Mouse (Mus musculus): ENCODE data around the gene Acan.

Acan gene

GRCm38 (mm10) chr7:79139891-79140591 is 86.8 kb downstream of the Acan start:
- DNase-seq (ENCODE audit: low spot score) = no peak

- DNase-seq (ENCODE audit: low spot score) = peak; percentile 85
Observed at GRCm38 (mm10) chr7:79140897-79141296, 87.6 kb downstream of the Acan start.

GRCm38 (mm10) chr7:79147011-79147837 is 93.9 kb downstream of the Acan start:
- peak; percentile 44 for DNase-seq (ENCODE audit: low spot score)

GRCm38 (mm10) chr7:79147931-79148653 is 94.8 kb downstream of the Acan start:
- peak; percentile 54 for DNase-seq (ENCODE audit: low spot score)

GRCm38 (mm10) chr7:79148711-79149266 is 95.5 kb downstream of the Acan start, which contains the start of gene Mfge8:
Gene Mfge8 (minus strand): TSS chr7:79149060.
- DNase-seq (ENCODE audit: low spot score) = peak; percentile 91

GRCm38 (mm10) chr7:79149522-79149921 is 96.2 kb downstream of the Acan start:
- DNase-seq (ENCODE audit: low spot score) = no peak

- DNase-seq (ENCODE audit: low spot score) = no peak
Observed at GRCm38 (mm10) chr7:79159406-79159805, 106.1 kb downstream of the Acan start.
